Mouse (Mus musculus): ENCODE data around the gene Grip1. TPM values are rescaled to one million over a fixed set of nuclear protein-coding genes. Genes with fewer than 3 reads are reported as not detected.
A peak's percentile ranks its signal among the peaks of the same experiment; 100 is the strongest.

Grip1 gene
- total and polyA plus RNA-seq, 2 experiments, result under 0.01 to 0.02 TPM

DNA sequence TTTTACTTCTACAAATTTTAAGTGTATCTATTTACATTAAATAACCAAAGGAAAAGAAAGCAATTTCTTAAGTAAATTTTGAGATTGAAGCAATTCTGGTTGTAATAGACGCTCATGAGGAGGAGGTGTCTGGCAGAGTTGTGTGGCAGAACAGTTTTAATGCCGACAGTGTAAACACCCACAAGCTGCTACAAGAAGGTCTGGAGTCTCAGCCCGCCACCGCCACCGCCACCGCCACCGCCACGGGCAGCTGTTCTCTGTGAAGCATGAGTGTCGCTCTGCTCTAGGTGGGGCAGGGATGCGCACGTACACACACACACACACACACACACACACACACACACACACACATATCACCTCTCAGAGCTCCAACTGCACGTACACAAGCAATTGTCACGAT is 558.7 kb downstream of the Grip1 start:
- H3K27ac ChIP-seq (replicated peaks; ENCODE audit: insufficient read depth, low read depth, low read length), result no peak overlapping the region
- H3K27me3 ChIP-seq (ENCODE audit: control insufficient read depth, insufficient read depth, low read length), result no peaks in the 10 kb centered on the region
- no peak for DNase-seq (ENCODE audit: extremely low read depth, low read depth, low spot score)
- no peak for TF ChIP-seq CTCF (IDR thresholded peaks at IDR 0.05; ENCODE audit: low read depth, low read length)
- TF ChIP-seq POLR2A (IDR thresholded peaks at IDR 0.05; ENCODE audit: extremely low read depth, insufficient read depth, low read length), result no peak
- H3K4me3 ChIP-seq (ENCODE audit: insufficient read depth, low read depth, low read length), result no peak overlapping the region
- H3K79me2 ChIP-seq (ENCODE audit: control insufficient read depth, insufficient read depth, low read length), result no peaks in the 10 kb centered on the region
- no peak overlapping the region for H3K9ac ChIP-seq (ENCODE audit: low read depth, low read length)
- H3K36me3 ChIP-seq (ENCODE audit: control insufficient read depth, insufficient read depth, low read length), result no peaks in the 10 kb centered on the region
- 94% methylated on average over 13 of the region's 13 CpGs for WGBS
- 0 out of 2 replicates have a peak, but pooled peaks cover 2% of the 10 kb centered on the region for H3K4me1 ChIP-seq (ENCODE audit: control insufficient read depth, insufficient read depth, low read length)

DNA sequence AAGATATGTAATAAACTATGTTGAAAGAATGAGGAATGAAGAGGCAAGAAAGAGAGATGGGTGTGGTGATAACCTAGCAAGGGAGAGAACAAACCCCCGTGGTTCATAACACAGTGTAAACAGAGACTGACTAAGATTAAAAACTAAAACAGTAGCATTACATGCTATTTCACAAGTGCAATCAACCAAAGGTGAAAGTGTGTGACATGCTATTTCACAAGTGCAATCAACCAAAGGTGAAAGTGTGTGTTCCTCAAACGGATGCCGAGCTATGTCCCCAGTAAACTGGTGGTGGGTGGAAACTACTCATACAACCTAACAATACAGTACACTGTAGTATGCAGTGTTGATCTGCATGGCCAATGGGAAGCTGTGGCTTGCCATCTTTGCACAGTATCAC is 561.5 kb downstream of the Grip1 start:
- DNase-seq (ENCODE audit: extremely low read depth, low read depth, low spot score), result peak; percentile 56
- no peak for TF ChIP-seq CTCF (IDR thresholded peaks at IDR 0.05; ENCODE audit: low read depth, low read length)
- 28% methylated on average over 3 of the region's 3 CpGs for WGBS
- no peaks in the 10 kb centered on the region for H3K27me3 ChIP-seq (ENCODE audit: control insufficient read depth, insufficient read depth, low read length)
- H3K27ac ChIP-seq (replicated peaks; ENCODE audit: insufficient read depth, low read depth, low read length), result no peak overlapping the region
- H3K36me3 ChIP-seq (ENCODE audit: control insufficient read depth, insufficient read depth, low read length), result no peaks in the 10 kb centered on the region
- H3K4me1 ChIP-seq (ENCODE audit: control insufficient read depth, insufficient read depth, low read length), result 0 out of 2 replicates have a peak, but pooled peaks cover 2% of the 10 kb centered on the region
- no peaks in the 10 kb centered on the region for H3K79me2 ChIP-seq (ENCODE audit: control insufficient read depth, insufficient read depth, low read length)
- H3K4me3 ChIP-seq (ENCODE audit: insufficient read depth, low read depth, low read length), result no peak overlapping the region
- no peak overlapping the region for H3K9ac ChIP-seq (ENCODE audit: low read depth, low read length)

DNA sequence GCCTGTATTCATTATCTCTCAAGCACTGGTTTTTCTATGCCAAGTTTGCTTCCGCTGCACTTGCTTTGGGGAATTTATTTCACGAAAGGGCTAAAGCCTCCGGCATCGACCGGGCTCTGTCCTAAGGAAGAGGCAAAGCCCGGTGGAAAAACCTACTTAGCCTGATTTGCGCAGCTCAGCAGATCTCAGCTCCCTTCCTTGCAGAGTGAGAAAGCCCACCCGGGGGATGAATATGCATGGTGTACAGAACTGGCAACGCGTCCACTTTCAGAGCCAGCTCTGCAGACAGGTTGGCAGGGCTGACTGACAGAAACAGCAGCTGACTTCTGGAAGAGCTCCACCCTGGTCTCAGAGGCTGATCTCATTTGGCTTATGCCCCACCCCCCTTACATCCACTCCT is 572.8 kb downstream of the Grip1 start:
- H3K79me2 ChIP-seq (ENCODE audit: control insufficient read depth, insufficient read depth, low read length), result no peaks in the 10 kb centered on the region
- H3K4me3 ChIP-seq (ENCODE audit: insufficient read depth, low read depth, low read length), result no peak overlapping the region
- H3K27ac ChIP-seq (replicated peaks; ENCODE audit: insufficient read depth, low read depth, low read length), result no peak overlapping the region
- no peaks in the 10 kb centered on the region for H3K36me3 ChIP-seq (ENCODE audit: control insufficient read depth, insufficient read depth, low read length)
- TF ChIP-seq CTCF (IDR thresholded peaks at IDR 0.05; ENCODE audit: low read depth, low read length) (no peak), POLR2A (IDR thresholded peaks at IDR 0.05; ENCODE audit: extremely low read depth, insufficient read depth, low read length) (no peak)
- DNase-seq (ENCODE audit: extremely low read depth, low read depth, low spot score), result no peak
- WGBS, result 92% methylated on average over 10 of the region's 10 CpGs
- no peak overlapping the region for H3K9ac ChIP-seq (ENCODE audit: low read depth, low read length)
- no peaks in the 10 kb centered on the region for H3K27me3 ChIP-seq (ENCODE audit: control insufficient read depth, insufficient read depth, low read length)
- no peaks in the 10 kb centered on the region for H3K4me1 ChIP-seq (ENCODE audit: control insufficient read depth, insufficient read depth, low read length)

DNA sequence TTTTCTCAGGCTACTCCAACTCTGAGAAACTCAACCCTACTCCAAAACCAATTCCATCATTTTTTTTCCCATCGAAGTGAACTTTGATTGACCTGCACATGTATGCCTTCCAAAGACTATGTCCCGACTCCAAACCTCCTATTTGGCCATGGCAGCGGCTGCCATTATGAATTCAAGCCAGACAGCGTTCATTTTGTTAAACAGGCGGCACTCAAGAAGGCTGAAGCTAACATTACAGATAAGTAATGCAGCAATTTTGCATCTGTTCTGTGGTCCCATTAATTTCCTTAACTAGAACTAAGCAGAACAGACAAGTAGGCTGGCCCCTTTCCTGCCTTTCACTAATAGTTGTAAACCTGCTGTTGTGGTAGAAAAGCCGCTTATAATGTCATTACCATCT is 577.3 kb downstream of the Grip1 start:
- no peak for TF ChIP-seq POLR2A (IDR thresholded peaks at IDR 0.05; ENCODE audit: extremely low read depth, insufficient read depth, low read length)
- TF ChIP-seq CTCF (IDR thresholded peaks at IDR 0.05; ENCODE audit: low read depth, low read length), result no peak
- Histone ChIP-seq H3K79me2 (ENCODE audit: control insufficient read depth, insufficient read depth, low read length) (no peaks in the 10 kb centered on the region), H3K27me3 (ENCODE audit: control insufficient read depth, insufficient read depth, low read length) (no peaks in the 10 kb centered on the region), H3K4me1 (ENCODE audit: control insufficient read depth, insufficient read depth, low read length) (no peaks in the 10 kb centered on the region), H3K4me3 (ENCODE audit: insufficient read depth, low read depth, low read length) (no peak overlapping the region), H3K36me3 (ENCODE audit: control insufficient read depth, insufficient read depth, low read length) (no peaks in the 10 kb centered on the region), H3K27ac (replicated peaks; ENCODE audit: insufficient read depth, low read depth, low read length) (no peak overlapping the region), H3K9ac (ENCODE audit: low read depth, low read length) (no peak overlapping the region)
- WGBS, result 91% methylated on average over 6 of the region's 6 CpGs
- no peak for DNase-seq (ENCODE audit: extremely low read depth, low read depth, low spot score)

DNA sequence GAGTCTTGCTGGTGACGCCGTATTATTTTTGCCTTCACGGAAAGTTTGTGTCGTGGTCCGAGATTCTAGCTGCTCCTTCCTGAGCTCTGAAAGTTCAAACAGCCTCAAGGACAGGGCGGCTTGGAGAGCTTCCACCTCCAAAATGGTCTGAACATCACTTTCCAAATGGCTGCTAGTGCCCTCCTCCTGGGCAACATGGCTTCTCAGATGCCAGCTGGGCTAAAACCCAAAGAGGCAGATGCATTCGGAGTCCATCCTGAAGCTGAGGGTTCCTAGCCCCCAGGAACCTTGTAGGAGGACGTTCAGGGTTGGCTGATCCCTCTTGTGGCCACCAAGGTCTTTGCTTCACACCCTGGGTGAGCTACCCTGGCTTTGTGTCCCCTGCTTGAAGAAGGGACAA is 577.7 kb downstream of the Grip1 start:
- Histone ChIP-seq H3K4me1 (ENCODE audit: control insufficient read depth, insufficient read depth, low read length) (no peaks in the 10 kb centered on the region), H3K36me3 (ENCODE audit: control insufficient read depth, insufficient read depth, low read length) (no peaks in the 10 kb centered on the region), H3K4me3 (ENCODE audit: insufficient read depth, low read depth, low read length) (no peak overlapping the region), H3K27me3 (ENCODE audit: control insufficient read depth, insufficient read depth, low read length) (no peaks in the 10 kb centered on the region), H3K79me2 (ENCODE audit: control insufficient read depth, insufficient read depth, low read length) (no peaks in the 10 kb centered on the region), H3K27ac (replicated peaks; ENCODE audit: insufficient read depth, low read depth, low read length) (no peak overlapping the region), H3K9ac (ENCODE audit: low read depth, low read length) (no peak overlapping the region)
- 89% methylated on average over 8 of the region's 8 CpGs for WGBS
- TF ChIP-seq POLR2A (IDR thresholded peaks at IDR 0.05; ENCODE audit: extremely low read depth, insufficient read depth, low read length), result no peak
- no peak for DNase-seq (ENCODE audit: extremely low read depth, low read depth, low spot score)

DNA sequence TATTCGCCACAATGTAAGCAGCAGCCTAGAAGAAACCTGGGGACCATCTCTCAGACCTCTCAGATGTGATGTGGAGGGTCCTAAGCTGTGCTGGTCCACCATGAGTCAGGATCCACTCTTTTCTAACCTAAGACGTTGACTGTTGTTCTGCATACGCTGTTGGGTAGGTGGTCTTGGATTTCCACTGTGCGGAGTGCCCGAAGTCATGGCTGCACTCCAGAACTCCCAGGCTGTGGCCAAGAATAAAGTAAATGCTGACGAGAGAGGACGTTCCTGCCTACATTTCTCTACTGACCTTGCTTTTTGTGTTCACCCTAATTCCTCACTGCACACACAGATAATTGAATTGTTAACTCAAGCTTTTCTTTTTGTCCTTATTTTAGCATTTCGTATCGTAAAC is 580.2 kb downstream of the Grip1 start:
- no peak overlapping the region for H3K9ac ChIP-seq (ENCODE audit: low read depth, low read length)
- no peak overlapping the region for H3K4me3 ChIP-seq (ENCODE audit: insufficient read depth, low read depth, low read length)
- H3K79me2 ChIP-seq (ENCODE audit: control insufficient read depth, insufficient read depth, low read length), result no peaks in the 10 kb centered on the region
- no peaks in the 10 kb centered on the region for H3K36me3 ChIP-seq (ENCODE audit: control insufficient read depth, insufficient read depth, low read length)
- 89% methylated on average over 9 of the region's 9 CpGs for WGBS
- TF ChIP-seq POLR2A (IDR thresholded peaks at IDR 0.05; ENCODE audit: extremely low read depth, insufficient read depth, low read length), result no peak
- TF ChIP-seq CTCF (IDR thresholded peaks at IDR 0.05; ENCODE audit: low read depth, low read length), result no peak
- H3K27ac ChIP-seq (replicated peaks; ENCODE audit: insufficient read depth, low read depth, low read length), result no peak overlapping the region
- DNase-seq (ENCODE audit: extremely low read depth, low read depth, low spot score), result no peak
- H3K4me1 ChIP-seq (ENCODE audit: control insufficient read depth, insufficient read depth, low read length), result no peaks in the 10 kb centered on the region
- H3K27me3 ChIP-seq (ENCODE audit: control insufficient read depth, insufficient read depth, low read length), result no peaks in the 10 kb centered on the region

Measured in liver, adult 2 months (tissue).